Mouse (Mus musculus) embryonic stem cell, embryonic (primary cell): ENCODE data around the gene Hpcal1.

ENCODE experiments used
- CTCF ChIA-PET, 4 experiments: fragments of 300-600 bp in 2 of 4; fragments of 350-600 bp in 2 of 4; sonication (Branson Sonifier 250); formaldehyde crosslinking; loops; one replicate each; lab custom pipeline; 2022; ENCODE audit warnings: inconsistent platforms in 2 of 4; lab: Charles Lee
- POLR2A ChIA-PET, 4 experiments: fragments of 300-600 bp in 2 of 4; fragments of 350-600 bp in 2 of 4; sonication (Branson Sonifier 250); formaldehyde crosslinking; loops; one replicate each; lab custom pipeline; 2022; ENCODE audit warnings: antibody characterized with exemption in 4 of 4, inconsistent platforms in 1 of 4; lab: Charles Lee

Hpcal1 gene

GRCm38 (mm10) chr12:17673729-17674128 lies 16.9 kb upstream of the Hpcal1 start:
- POLR2A ChIA-PET: interaction anchor here in 1 of 4 experiments (1.2 to 1.3 kb wide), 2 partner anchors 10 to 14 kb away, joined by 3 to 4 read pairs; no protein-coding TSS in a partner anchor
- CTCF ChIA-PET: interaction anchor here in 1 of 4 experiments (0.5 kb wide), 1 partner anchor 203 kb away, joined by 3 read pairs; no protein-coding TSS in a partner anchor

GRCm38 (mm10) chr12:17674182-17674812 lies 16.4 kb upstream of the Hpcal1 start:
- ChIA-PET CTCF (interaction anchor here in 1 of 4 experiments (0.5 kb wide), 1 partner anchor 204 kb away, joined by 3 read pairs; no protein-coding TSS in a partner anchor), POLR2A (interaction anchor here in 1 of 4 experiments (1.3 kb wide), 1 partner anchor 10 kb away, joined by 4 read pairs; no protein-coding TSS in a partner anchor)

- CTCF ChIA-PET: interaction anchor here in 3 of 4 experiments (0.6 to 1.0 kb wide), 5 partner anchors 12 to 228 kb away, joined by 3 to 4 read pairs (median 3); no protein-coding TSS in a partner anchor
- POLR2A ChIA-PET: interaction anchor here in 1 of 4 experiments (0.6 kb wide), 1 partner anchor 102 kb away, joined by 3 read pairs; no protein-coding TSS in a partner anchor
Measured at GRCm38 (mm10) chr12:17677743-17678142, 12.9 kb upstream of the Hpcal1 start.

- ChIA-PET CTCF (no interaction called here), POLR2A (no interaction called here)
Measured at GRCm38 (mm10) chr12:17679571-17679970, 11.1 kb upstream of the Hpcal1 start.

GRCm38 (mm10) chr12:17682161-17682560 lies 8.5 kb upstream of the Hpcal1 start:
- POLR2A ChIA-PET: no interaction called here

GRCm38 (mm10) chr12:17684315-17684714 lies 6.3 kb upstream of the Hpcal1 start:
- CTCF ChIA-PET: no interaction called here

More at GRCm38 (mm10) chr12:17682161-17682560, 8.5 kb upstream of the Hpcal1 start:
- CTCF ChIA-PET: no interaction called here

GRCm38 (mm10) chr12:17686116-17686515 lies 4.5 kb upstream of the Hpcal1 start:
- POLR2A ChIA-PET: interaction anchor here in 2 of 4 experiments (0.5 to 1.9 kb wide), 2 partner anchors 17 to 80 kb away, joined by 3 to 4 read pairs; no protein-coding TSS in a partner anchor

More at GRCm38 (mm10) chr12:17684315-17684714, 6.3 kb upstream of the Hpcal1 start:
- POLR2A ChIA-PET: interaction anchor here in 2 of 4 experiments (0.9 to 1.1 kb wide), 2 partner anchors 23 to 80 kb away, joined by 3 read pairs; no protein-coding TSS in a partner anchor

GRCm38 (mm10) chr12:17688913-17689312 lies 1.7 kb upstream of the Hpcal1 start:
- CTCF ChIA-PET: interaction anchor here in 2 of 4 experiments (1.0 to 1.3 kb wide), 2 partner anchors 132 kb away, joined by 4 to 5 read pairs; no protein-coding TSS in a partner anchor

More at GRCm38 (mm10) chr12:17686116-17686515, 4.5 kb upstream of the Hpcal1 start:
- CTCF ChIA-PET: interaction anchor here in 1 of 4 experiments (0.6 kb wide), 1 partner anchor 102 kb away, joined by 3 read pairs; no protein-coding TSS in a partner anchor

GRCm38 (mm10) chr12:17689931-17690563 lies 609 bp upstream of the Hpcal1 start:
- ChIA-PET CTCF (interaction anchor here in 3 of 4 experiments (0.6 to 1.8 kb wide), 6 partner anchors 12 to 133 kb away, joined by 3 to 8 read pairs (median 4); no protein-coding TSS in a partner anchor), POLR2A (interaction anchor here in 3 of 4 experiments (0.6 to 2.4 kb wide), 17 partner anchors 10 to 794 kb away, joined by 3 to 20 read pairs (median 3); partner anchors contain the start of gene Odc1 (in 1 of the 3))

More at GRCm38 (mm10) chr12:17688913-17689312, 1.7 kb upstream of the Hpcal1 start:
- POLR2A ChIA-PET: interaction anchor here in 2 of 4 experiments (0.6 to 1.4 kb wide), 4 partner anchors 19 to 113 kb away, joined by 3 to 4 read pairs (median 4); no protein-coding TSS in a partner anchor

- ChIA-PET CTCF (interaction anchor here (0.5 to 1.8 kb wide), 6 partner anchors 19 to 192 kb away, joined by 3 to 8 read pairs (median 3); no protein-coding TSS in a partner anchor), POLR2A (interaction anchor here in 2 of 4 experiments (0.7 to 2.4 kb wide), 17 partner anchors 8 to 711 kb away, joined by 3 to 20 read pairs (median 3); partner anchors contain the start of gene Odc1 (in 1 of the 2))
Measured at GRCm38 (mm10) chr12:17691320-17691876, 742 bp downstream of the Hpcal1 start.

GRCm38 (mm10) chr12:17691891-17692321 lies 1.2 kb downstream of the Hpcal1 start:
- ChIA-PET CTCF (interaction anchor here in 2 of 4 experiments (1.4 to 1.6 kb wide), 2 partner anchors 18 kb away, joined by 3 read pairs; no protein-coding TSS in a partner anchor), POLR2A (interaction anchor here in 2 of 4 experiments (0.8 to 2.4 kb wide), 10 partner anchors 17 to 271 kb away, joined by 3 to 20 read pairs (median 3); no protein-coding TSS in a partner anchor)

- ChIA-PET POLR2A (interaction anchor here in 2 of 4 experiments (1.0 to 2.4 kb wide), 7 partner anchors 12 to 135 kb away, joined by 3 to 20 read pairs (median 5); no protein-coding TSS in a partner anchor), CTCF (interaction anchor here in 2 of 4 experiments (0.5 to 1.6 kb wide), 2 partner anchors 17 to 18 kb away, joined by 3 to 5 read pairs; no protein-coding TSS in a partner anchor)
Measured at GRCm38 (mm10) chr12:17692356-17692755, 1.7 kb downstream of the Hpcal1 start.

- POLR2A ChIA-PET: interaction anchor here in 2 of 4 experiments (0.6 to 2.3 kb wide), 6 partner anchors 11 to 266 kb away, joined by 3 to 5 read pairs (median 4); no protein-coding TSS in a partner anchor
- CTCF ChIA-PET: interaction anchor here in 2 of 4 experiments (0.5 to 0.9 kb wide), 3 partner anchors 16 to 139 kb away, joined by 3 to 6 read pairs (median 5); no protein-coding TSS in a partner anchor
Measured at GRCm38 (mm10) chr12:17692953-17693352, 2.3 kb downstream of the Hpcal1 start.

- CTCF ChIA-PET: interaction anchor here in 2 of 4 experiments (0.5 to 1.7 kb wide), 2 partner anchors 37 to 138 kb away, joined by 3 read pairs; no protein-coding TSS in a partner anchor
- POLR2A ChIA-PET: interaction anchor here in 3 of 4 experiments (0.5 to 2.3 kb wide), 11 partner anchors 8 to 155 kb away, joined by 3 to 8 read pairs (median 4); no protein-coding TSS in a partner anchor
Measured at GRCm38 (mm10) chr12:17694589-17695115, 4.0 kb downstream of the Hpcal1 start.

GRCm38 (mm10) chr12:17696395-17696794 lies 5.7 kb downstream of the Hpcal1 start:
- ChIA-PET CTCF (no interaction called here), POLR2A (interaction anchor here in 1 of 4 experiments (0.6 to 0.7 kb wide), 2 partner anchors 29 to 47 kb away, joined by 3 read pairs; no protein-coding TSS in a partner anchor)

GRCm38 (mm10) chr12:17698934-17699333 lies 8.3 kb downstream of the Hpcal1 start:
- POLR2A ChIA-PET: no interaction called here
- CTCF ChIA-PET: no interaction called here

GRCm38 (mm10) chr12:17699480-17699879 lies 8.8 kb downstream of the Hpcal1 start:
- ChIA-PET POLR2A (interaction anchor here in 1 of 4 experiments (0.7 to 1.5 kb wide), 2 partner anchors 9 to 11 kb away, joined by 4 read pairs; partner anchors contain the start of gene Hpcal1), CTCF (no interaction called here)
